Mouse (Mus musculus) heart, postnatal 14 days (tissue): Measurements from ENCODE around the gene Higd1c. TPM values are rescaled to one million over a fixed set of nuclear protein-coding genes. Genes with fewer than 3 reads are reported as not detected.
"Not testable (repeated sequence)": the region's sequence is repeated elsewhere in the genome, so short reads cannot be mapped to it uniquely, and the experiment has no call there.

Source experiments
- DNase-seq, 2 experiments: peaks; one replicate each; pipeline ENCODE4 v3.0.0; 2021 to 2022
- intact Hi-C: fragments of 180-260 bp; cut with DNase I; formaldehyde crosslinking; loops from one replicate; pipeline ENCODE4 v1.15.1; 2025
- total RNA-seq, 2 experiments: library from RNA; stranded (reverse); gene quantifications; 2 replicates each; pipeline ENCODE4 v1.2.3; 2021

Higd1c gene
- total RNA-seq, 2 experiments from 2014 or later = not detected

DNA sequence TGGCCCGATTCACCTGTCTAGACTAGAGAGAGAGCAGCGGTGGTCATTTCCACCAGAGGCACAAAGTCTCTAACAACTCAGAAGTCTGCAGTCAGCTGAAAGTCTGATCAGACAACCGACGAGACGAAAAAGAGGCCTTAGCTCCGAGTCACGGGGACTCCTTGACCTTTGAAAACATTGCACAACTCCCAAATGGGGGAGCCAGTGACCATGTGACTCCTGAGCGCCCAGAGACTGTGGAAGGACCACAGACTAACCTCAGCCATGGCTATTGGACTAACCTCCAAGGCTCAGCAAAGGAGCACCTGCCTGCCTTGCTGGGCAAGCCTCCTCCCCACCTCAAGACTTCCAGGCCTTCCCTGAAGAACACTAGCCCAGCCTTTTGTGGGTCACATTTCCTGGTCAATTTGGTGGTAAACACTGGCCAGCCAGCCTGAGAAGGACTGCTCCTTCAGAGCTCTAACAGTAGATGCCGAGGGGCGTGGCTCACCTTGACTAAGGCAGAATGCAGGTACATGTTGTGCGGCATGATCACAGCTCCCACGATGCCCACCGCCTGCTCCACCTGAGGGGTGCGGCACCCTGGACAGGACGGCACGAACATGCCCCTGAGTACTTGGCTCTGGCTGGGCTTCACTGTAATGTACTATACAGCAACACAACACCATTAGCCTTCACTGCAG is 39.1 kb downstream of the Higd1c start:
- no peak for DNase-seq
- intact Hi-C loops = no loop called here

DNA sequence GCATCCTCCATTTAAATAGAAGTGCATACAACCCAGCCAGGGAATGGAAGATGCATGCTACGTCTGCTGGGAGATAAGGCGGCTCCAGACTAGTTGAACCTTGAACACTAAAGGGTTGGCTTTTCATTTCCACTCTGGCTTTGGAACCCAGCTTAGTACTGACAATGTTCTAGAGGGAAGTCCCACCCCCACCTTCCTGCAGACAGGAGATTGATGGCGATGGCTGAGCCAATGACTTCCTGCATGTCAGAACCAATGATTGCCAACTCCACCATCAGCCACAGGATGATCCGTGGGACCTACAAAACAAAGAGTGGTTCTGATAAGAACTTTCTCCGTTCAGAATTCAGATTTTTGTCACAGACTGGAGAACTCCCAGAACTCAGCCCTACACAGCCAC is 41.7 kb downstream of the Higd1c start:
- intact Hi-C loops = no loop called here
- DNase-seq = no peak

DNA sequence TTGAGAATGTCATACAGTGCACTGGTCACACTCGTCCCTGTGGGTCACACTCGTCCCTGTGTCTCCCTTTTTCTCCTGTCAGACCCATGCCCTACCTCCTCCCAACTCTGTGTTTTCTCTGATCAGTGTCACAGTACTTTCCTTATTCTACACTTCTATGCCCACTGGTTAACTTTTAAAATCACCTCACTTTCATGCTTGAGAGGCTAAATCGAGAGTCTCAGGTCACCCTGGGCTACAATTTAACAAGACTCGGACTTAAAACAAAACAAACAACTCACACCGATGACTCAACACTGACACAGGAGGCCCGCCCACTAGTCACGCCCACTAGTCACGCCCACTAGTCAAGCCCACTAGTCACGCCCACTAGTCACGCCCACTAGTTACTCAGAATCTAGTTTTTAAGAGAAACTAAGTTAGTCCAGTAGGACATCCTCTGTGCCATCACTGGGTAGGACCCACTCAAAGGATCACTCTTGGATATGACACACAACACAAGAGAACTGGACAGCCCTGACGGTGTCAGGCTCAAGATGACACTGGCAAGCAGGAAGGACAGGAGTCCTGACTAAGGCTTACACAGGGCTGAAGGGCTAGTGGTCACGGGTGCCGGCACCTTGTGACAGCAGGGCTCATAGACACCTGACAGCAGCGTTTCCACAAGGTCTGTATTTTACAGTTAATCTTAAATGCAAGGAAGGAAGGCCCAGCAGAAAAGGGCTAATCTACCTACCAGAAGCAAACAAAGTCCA is 46.8 kb downstream of the Higd1c start:
- intact Hi-C loops = no loop called here
- no peak for DNase-seq

DNA sequence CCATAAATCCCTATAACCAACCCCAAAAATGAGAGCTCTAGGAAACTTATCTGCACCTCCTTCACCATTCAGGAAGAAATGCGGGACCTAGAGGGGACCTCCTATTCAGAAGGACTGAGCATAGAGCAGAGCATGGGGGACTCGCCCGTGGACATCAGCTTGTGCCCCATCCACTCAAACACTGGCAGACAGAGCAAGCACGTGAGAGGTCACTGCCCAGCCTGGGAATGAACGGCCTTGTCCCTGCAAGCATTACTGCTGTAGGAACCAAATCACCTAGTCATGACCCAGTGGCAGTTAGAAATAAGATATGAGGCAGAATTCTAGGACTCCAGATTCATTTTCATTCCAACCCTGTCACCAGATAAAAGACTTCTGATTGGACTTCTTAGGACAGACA is 47.4 kb downstream of the Higd1c start:
- no peak for DNase-seq
- intact Hi-C loops = no loop called here

DNA sequence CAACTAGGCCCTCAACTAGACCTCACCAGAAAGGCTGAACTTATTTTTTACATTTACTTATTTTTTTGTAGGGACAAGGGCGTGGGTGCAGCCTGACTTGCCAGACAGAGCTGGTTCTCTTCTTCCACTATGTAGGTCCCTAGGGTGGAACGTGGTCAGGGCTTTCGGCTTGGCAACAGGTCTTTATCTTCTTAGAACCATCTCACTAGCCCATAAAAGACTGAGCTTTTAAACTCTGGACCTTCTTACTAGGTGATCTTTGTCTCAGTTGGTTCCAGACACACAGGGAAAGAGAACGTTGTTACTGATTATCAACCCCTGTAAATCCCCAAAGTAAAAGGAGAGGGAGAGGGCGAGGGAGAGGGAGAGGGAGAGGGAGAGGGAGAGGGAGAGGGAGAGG is 49.0 kb downstream of the Higd1c start:
- intact Hi-C loops = no loop called here
- no peak for DNase-seq

DNA sequence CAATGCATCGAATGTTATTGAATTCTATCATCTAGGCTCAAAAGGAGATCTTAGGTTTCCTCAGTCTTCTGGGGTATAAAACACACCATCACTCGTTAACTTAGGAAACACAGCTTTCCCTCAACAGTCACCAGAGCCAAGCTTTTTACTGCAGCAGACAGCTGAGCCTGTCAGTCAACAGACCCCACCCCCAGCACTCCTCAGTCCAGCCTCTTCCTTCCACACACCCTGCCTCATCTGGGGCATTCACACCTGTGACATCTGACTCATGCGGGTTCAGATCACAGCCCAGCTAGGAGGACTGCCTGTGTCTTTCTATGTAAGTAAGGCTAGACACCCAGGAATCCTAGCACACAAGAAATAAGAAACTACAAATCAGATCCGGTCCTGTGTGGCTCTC is 49.7 kb downstream of the Higd1c start:
- intact Hi-C loops = no loop called here
- no peak for DNase-seq

DNA sequence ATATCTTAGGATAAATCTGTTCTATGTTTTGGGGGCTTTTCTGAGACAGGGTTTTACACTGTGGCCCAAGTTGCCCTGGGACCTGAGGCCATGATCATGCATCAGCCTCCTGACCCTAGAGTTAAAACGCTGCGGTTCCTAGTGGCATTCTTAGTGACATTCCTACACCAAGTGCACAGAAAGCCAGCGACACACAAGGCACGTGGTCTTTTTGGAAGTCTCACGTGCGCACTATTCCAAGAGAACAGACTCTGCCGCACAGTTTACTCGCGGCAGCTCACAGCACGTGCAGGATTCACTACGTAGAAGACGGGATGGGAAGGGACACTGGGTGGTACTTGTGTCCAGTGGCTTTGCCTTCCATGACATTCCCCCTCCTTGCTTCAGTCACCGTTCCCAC is 50.6 kb downstream of the Higd1c start:
- intact Hi-C loops = no loop called here
- no peak for DNase-seq

DNA sequence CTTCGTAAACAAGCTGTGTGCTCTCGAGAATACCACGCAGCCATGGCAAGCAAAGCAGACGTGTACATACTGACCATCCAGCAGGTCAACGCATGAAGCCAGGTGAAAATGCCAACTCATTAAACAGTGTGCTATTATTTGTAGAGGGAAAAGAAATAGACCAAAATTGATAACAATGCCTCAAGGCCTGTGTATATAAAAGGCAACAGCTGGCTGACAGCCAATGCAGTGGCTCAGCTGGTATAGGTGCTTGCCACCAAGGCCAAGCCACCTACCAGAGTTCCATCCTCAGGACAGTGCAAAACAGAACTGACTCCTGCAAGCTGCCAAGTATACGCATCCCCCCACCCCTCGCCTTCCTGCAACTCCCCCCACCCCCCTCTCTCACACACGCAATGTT is 51.3 kb downstream of the Higd1c start:
- intact Hi-C loops = no loop called here
- DNase-seq = peak in 1 of 2 experiments; percentile 22

DNA sequence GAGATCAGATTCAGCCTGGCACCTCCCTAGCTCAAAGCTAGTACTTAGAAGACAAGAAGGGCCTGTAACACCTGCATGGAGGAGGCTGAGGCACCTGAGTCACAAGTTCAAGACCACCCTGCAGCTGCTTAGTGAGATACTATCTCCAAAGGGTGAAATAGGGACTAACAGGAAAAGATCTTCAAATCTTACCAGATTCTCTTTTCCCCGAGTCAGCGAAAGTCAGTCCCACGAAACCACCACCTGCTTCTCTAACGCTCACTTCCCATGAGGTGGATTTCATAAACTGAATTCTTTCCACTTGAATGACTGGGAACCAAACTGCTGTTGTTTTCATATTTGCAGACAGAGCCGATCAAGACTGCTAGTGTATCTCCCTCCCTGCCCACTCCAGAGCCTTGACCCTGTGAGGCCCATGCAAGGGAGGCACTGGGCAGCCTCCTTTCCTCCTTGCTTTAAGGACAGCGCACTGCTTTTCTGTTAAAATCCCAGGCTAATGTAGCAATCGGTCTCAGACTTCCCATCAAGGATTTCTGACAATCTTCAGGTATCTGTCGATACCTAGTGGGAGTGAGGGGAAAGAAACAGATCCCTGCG is 53.6 kb downstream of the Higd1c start:
- intact Hi-C loops = no loop called here
- no peak for DNase-seq

DNA sequence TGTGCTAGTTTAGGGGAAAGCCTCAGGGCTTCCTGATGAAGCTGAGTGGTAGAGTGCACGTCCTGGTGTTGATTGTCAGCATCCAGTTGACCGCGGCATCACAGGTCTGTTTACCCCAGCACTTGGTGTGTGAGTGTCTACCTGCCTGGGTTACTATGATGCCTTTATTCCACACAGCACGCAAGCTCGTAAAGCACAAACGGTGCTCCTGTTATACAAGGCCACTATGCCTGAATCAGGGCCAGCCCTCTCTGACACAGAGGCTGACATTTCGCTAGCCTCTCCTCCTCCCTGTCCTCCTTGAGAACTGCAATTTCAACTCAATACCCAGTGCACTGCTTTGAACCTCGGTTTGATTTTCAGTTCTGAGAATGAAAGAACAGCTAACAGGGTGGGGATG is 55.0 kb downstream of the Higd1c start:
- DNase-seq = no peak

DNA sequence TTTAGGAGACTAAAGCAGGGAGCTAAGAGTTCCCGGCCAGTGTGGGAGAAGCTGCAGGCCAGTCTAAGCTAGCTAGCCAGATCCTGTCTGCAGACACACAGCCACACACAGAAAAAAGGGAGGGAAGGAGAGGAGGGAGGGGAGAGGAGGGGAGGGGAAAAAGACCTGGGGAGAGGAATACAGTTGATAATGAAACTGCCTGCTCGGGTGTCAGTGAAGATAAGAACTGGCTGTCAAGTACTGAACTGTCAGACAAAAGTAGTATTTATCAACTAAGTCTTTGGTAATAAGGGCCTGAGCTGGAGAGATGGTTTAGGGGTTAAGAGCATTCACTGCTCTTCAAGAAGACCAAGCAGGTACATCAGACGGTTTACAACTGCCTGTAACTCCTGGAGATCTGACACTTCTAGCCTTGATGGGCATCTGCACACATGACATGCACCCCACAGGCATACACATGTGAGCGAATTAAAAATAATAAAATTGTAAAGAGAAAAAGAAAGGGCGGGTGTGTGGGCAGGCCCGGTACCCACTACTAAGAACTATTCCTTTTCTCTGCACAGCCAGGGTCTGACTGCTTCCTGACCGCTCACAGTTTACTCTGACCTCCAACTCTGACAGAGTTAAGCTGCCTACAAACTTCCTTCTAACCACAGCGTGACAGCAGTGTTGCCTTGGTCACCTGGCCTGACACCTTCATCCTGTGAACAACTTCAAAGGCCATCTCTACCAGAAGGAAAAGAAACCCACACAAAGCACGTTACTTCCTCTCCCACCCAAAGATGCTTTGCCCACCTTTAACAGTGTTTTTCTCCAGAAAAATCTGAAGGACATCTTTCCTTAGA is 55.8 kb downstream of the Higd1c start:
- intact Hi-C loops = no loop called here
- DNase-seq = no peak

More for the DNA sequence above, 55.0 kb downstream of the Higd1c start:
- intact Hi-C loops = no loop called here

DNA sequence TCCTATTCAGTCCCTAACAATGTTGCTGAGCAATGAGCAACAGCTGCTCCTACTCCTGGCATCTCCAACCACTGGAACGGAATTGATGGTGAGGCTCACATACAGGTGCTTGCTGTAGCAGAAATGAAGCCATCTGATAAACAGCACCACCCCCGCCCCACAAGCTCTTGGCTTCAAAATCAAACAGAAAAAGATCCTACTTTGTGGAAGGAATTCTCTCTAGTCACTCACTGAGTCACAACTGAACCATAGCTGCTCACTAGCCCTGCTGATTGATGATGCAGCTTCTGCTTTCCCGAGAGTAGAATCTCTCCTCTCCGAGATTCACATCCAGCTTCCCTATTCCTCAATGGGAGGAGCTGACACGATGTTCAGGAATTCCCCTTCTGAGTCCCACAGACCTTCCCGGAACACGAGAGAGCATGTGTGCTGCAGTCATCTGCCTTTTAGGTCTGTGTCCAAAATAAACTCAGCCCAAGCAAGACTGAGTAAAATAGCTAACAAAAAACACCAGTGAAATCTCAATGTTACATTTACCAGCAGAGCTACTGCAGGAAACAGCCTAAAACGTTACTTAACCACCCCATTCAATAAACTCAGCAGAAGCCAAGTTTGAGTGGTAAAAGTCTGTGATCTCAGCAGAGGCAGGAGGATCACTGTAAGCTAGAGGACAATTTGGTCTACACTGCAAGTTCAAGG is 56.9 kb downstream of the Higd1c start:
- intact Hi-C loops = no loop called here
- DNase-seq = no peak

DNA sequence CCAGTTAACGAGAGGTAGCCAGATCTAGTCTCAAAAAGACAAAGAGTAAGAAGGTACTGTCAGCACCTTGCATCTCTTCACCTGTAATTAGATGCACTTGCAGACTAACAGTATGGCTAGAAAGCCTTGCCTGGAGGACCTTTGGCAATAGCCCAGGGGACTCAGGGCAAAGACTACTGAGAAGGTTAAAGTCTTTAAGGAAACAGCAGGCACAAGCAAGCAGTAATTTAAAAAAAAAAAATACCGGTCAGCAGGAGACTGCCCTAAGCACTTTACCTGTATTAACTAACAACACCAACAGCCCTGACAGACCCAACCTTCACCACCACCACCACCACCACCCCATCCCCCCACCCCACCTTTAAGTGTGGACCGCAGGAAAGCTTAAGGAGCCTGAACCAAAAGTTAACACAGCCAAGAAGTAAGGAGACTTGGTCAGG is 57.4 kb downstream of the Higd1c start, which contains the start of gene Gm5475:
Gm5475 (plus strand) TSS at position 390 of the 440 bp plus-strand sequence.
- intact Hi-C loops, DNase-seq: not testable (repeated sequence)

DNA sequence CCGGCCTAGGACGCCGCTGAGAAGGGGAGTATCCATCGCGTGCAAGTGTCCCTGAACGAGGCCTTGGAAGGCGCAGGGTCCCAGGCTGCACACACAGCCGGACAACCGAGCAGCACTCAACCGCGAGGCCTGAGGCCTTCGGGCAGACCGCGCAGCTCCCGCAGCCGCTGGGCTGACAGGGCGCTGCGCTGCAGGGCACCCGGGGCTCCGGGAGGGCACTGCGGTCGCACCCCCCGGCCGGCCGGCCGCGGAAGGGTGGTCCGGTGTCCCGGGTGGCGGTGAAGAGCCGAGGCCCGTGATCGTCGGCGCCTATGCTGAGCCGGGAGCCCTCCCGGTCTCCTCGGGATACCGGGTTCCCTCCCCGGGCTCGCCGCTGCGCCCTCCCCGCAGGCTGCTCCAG is 58.1 kb downstream of the Higd1c start:
- no peak for DNase-seq
- intact Hi-C loops = no loop called here

DNA sequence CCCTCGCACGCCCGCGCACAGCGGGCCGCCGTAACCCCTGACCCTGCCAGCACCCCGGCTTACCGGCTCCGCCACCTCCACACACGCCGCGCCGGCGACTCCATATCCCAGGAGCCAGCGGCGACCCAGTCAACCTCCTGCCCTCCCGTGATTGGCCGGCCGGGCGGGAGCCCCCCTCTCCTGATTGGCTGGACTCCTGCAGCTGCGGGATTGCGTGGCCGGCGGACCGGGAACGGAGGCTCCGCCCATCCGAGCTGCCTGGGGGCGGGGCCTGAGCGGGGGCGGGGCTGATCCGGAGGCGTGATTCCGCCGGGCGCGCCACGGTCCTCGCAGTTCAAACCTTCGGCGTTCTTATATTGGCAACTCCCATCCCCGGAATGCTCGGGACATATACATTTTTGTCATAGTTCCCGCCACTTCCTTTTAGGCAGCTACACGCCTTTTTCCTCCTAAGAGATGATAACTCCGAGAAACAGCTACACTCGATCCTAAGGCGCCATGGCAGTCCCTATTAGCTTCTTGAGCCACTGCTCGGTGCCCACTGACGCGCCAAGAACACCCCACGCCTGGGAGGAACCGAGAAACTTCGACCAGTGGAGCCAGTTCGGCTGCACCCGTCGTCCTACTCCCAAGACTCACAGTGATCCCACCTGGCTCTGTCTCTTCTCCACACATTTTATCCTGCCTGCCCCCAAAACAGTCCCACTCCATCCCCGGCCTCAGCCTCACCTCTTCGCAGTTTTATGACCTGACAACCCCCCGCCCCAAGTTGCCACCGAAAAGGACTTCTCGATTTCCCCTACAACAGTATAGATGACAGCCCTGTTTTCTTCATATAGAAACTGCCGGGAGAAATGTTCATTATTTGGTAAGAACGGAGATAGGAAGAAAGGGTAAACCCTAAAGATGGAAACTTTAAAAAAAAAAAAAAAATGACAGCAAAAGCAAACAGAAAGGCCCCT is 58.8 kb downstream of the Higd1c start:
- peak; percentile 96 to 98 for DNase-seq
- intact Hi-C loops = no loop called here

DNA sequence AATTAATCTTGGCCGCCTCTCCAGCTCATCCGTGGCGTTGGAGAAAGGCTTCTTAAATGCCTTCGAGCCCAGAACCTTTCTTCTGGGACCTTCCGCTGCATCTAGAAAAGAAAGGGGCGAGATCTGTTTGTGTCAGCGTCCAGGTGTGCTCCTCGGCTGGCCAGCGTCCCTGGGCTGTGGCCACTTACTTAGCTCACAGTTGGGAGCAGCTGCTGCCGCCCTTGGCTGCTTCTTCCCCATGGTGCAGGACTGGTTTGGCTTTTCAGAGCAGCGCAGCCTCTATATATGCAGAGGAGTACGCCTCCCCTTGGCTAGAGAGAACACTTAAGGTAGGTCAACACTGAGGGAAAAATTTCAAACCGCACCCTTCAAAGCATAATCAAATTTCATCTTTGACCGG is 59.6 kb downstream of the Higd1c start:
- no peak for DNase-seq
- intact Hi-C loops = no loop called here

DNA sequence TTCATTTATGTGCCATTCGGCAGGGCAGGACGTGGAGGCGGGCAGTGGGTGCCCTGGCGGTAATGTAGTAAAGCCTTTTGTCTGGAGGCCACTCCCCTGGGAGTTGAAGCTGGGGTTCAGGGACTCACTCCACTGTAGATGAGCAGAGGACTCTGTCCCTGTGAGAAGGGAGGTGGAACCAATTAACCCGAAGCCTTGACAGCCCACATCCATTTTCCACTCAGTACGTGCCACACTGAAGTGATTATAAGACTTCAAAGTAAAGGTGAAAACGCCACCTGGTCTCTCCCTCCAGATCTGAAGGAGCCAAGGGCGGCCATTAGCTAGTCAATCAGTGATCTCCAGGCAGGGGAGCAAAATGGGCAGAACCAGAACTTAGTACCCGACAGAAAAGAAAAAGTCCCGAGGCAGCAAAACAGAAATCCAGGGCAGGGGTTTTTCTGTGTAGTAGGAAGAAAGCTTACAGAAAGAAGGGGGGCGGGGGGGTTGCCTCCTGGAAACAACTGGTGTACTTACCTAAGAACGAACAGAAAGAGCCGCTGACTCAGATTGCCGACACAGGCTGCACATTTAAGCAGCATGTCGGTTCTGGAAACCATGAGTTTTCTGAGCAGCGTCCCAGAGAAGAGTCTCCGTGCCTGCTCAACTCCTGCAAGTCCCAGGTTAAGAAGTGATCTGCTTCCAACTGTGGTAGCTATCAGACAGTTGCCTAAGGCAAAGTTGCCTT is 60.2 kb downstream of the Higd1c start, which contains the start of gene Slc11a2:
Slc11a2 (minus strand) TSS at position 677 of the 727 bp plus-strand sequence.
- no peak for DNase-seq
- intact Hi-C loops = no loop called here

DNA sequence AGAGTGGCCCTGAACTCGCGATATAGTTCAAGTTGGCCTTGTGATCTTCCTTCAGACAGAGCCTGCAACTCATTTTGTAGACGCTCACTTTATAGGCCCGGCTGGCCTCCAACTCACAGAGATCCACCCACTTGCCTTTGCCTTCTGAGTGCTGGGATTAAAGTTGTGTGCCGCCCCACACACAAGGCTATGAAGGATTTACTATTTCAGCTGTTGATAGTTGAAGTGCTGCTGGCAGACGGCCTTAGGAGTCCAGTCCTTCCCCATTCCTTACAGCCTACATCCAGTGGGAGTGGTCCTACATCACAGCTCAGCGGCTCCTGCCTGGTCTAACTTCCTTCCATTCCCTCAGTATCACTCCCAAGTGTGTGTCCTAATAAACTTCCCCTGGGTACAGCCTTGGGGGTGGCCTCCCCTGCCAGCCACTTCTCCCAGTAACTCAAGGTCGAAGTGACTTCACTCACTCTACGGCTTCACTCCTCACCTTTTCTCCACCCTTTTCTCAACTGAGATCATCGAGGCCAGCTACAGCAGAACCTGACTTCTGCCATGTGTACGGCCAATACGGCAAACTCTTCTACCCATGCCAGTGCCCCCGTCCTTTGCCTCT is 64.1 kb downstream of the Higd1c start:
- no peak for DNase-seq
- intact Hi-C loops = no loop called here
